Mouse (Mus musculus) gastrocnemius, postnatal 25 days (tissue): ENCODE measurements around the gene Zcchc17. TPM values are rescaled to one million over a fixed set of nuclear protein-coding genes. Genes with fewer than 3 reads are reported as not detected.

ENCODE experiments used
- DNase-seq: peaks from one replicate; pipeline ENCODE4 v3.0.0; 2022
- long read RNA-seq, 2 experiments: library from polyadenylated mRNA; stranded (forward); transcript quantifications; one replicate each; pipeline ENCODE4 v2.0.0; 2021
- total RNA-seq, 2 experiments: library from RNA; stranded (reverse); gene quantifications; 1 replicate in 1 of 2; 2 replicates in 1 of 2; pipeline ENCODE4 v1.2.3; 2021

Gene Zcchc17
- total RNA-seq = 10 to 100 TPM; 36.1 to 37.7 TPM
- long read RNA-seq, experiment 1, transcript Zcchc17-202 (8 exons, 2,113 nt) = major isoform, 91 of 130 reads
- long read RNA-seq, experiment 1, partial matches to known transcripts = 1 of 130 reads
- long read RNA-seq, experiment 1, other reads (novel, unspliced or antisense) = 38 of 130 reads
- long read RNA-seq, experiment 2, transcript Zcchc17-202 (8 exons, 2,113 nt) = major isoform, 109 of 137 reads
- long read RNA-seq, experiment 2, partial matches to known transcripts = 2 of 137 reads
- long read RNA-seq, experiment 2, other reads (novel, unspliced or antisense) = 26 of 137 reads

GRCm38 (mm10) chr4:130359486-130360237, at the start of gene Zcchc17, which contains the start of gene Snrnp40:
Gene Zcchc17 (minus strand): TSS chr4:130359943.
Gene Snrnp40 (plus strand): TSS chr4:130360132.
- DNase-seq = peak; percentile 98

GRCm38 (mm10) chr4:130391265-130391664, 31.5 kb upstream of the Zcchc17 start:
- no peak for DNase-seq

- no peak for DNase-seq
Observed at GRCm38 (mm10) chr4:130389927-130390326, 30.2 kb upstream of the Zcchc17 start.

GRCm38 (mm10) chr4:130389496-130389895, 29.8 kb upstream of the Zcchc17 start:
- peak; percentile 82 for DNase-seq

GRCm38 (mm10) chr4:130387256-130387655, 27.5 kb upstream of the Zcchc17 start:
- peak; percentile 41 for DNase-seq

GRCm38 (mm10) chr4:130380418-130380817, 20.7 kb upstream of the Zcchc17 start:
- no peak for DNase-seq

GRCm38 (mm10) chr4:130379181-130379580, 19.4 kb upstream of the Zcchc17 start:
- DNase-seq = no peak

GRCm38 (mm10) chr4:130377500-130377899, 17.8 kb upstream of the Zcchc17 start:
- no peak for DNase-seq

- DNase-seq = no peak
Observed at GRCm38 (mm10) chr4:130376675-130377074, 16.9 kb upstream of the Zcchc17 start.

GRCm38 (mm10) chr4:130360238-130360590, 471 bp upstream of the Zcchc17 start:
- DNase-seq = no peak

- no peak for DNase-seq
Observed at GRCm38 (mm10) chr4:130357946-130358345, 1.8 kb downstream of the Zcchc17 start.

GRCm38 (mm10) chr4:130352588-130352987, 7.2 kb downstream of the Zcchc17 start:
- no peak for DNase-seq

GRCm38 (mm10) chr4:130350690-130351422, 8.9 kb downstream of the Zcchc17 start:
- DNase-seq = no peak

- no peak for DNase-seq
Observed at GRCm38 (mm10) chr4:130349666-130350065, 10.1 kb downstream of the Zcchc17 start.

GRCm38 (mm10) chr4:130341691-130342090, 18.1 kb downstream of the Zcchc17 start:
- DNase-seq = peak; percentile 16

GRCm38 (mm10) chr4:130335867-130336266, 23.9 kb downstream of the Zcchc17 start:
- no peak for DNase-seq

GRCm38 (mm10) chr4:130327366-130327765, 32.4 kb downstream of the Zcchc17 start:
- no peak for DNase-seq

GRCm38 (mm10) chr4:130325446-130325845, 34.3 kb downstream of the Zcchc17 start:
- no peak for DNase-seq

GRCm38 (mm10) chr4:130323607-130324006, 36.1 kb downstream of the Zcchc17 start:
- DNase-seq = no peak

GRCm38 (mm10) chr4:130323165-130323564, 36.6 kb downstream of the Zcchc17 start:
- DNase-seq = no peak

GRCm38 (mm10) chr4:130322567-130322966, 37.2 kb downstream of the Zcchc17 start:
- no peak for DNase-seq

- no peak for DNase-seq
Observed at GRCm38 (mm10) chr4:130321640-130322039, 38.1 kb downstream of the Zcchc17 start.

- DNase-seq = no peak
Observed at GRCm38 (mm10) chr4:130319564-130319963, 40.2 kb downstream of the Zcchc17 start.
